Mouse (Mus musculus) embryonic fibroblast, embryonic 13.5 days (primary cell): ENCODE measurements around the gene Slc9a3r2. TPM values are rescaled to one million over a fixed set of nuclear protein-coding genes. Genes with fewer than 3 reads are reported as not detected.
A peak's percentile ranks its signal among the peaks of the same experiment; 100 is the strongest.

Experiments
- H3K27ac ChIP-seq: 2 replicates; pipeline ENCODE4 v1.5.1; 2012; ENCODE audit warnings: low read length, control low read depth, inconsistent platforms; ENCODE audit not compliant: insufficient read depth
- H3K4me1 ChIP-seq: 2 replicates; pipeline ENCODE4 v1.6.1; 2011; ENCODE audit warnings: low read length; ENCODE audit not compliant: control insufficient read depth, insufficient read depth
- H3K4me3 ChIP-seq: 2 replicates; pipeline ENCODE4 v1.5.1; 2011; ENCODE audit warnings: mild to moderate bottlenecking, control low read depth, low read length; ENCODE audit not compliant: insufficient read depth
- CTCF ChIP-seq: IDR thresholded peaks from 2 replicates; pipeline ENCODE4 v1.5.1; 2011; ENCODE audit warnings: mild to moderate bottlenecking, control low read depth, low read length, moderate library complexity, borderline replicate concordance; ENCODE audit not compliant: insufficient read depth
- POLR2A ChIP-seq: IDR thresholded peaks from 2 replicates; pipeline ENCODE4 v1.6.1; 2011; ENCODE audit warnings: low read depth, mild to moderate bottlenecking, control low read depth, low read length, moderate library complexity
- polyA plus RNA-seq: library from polyadenylated mRNA; stranded (reverse); fragments of >200 nt; gene quantifications from 2 replicates; pipeline ENCODE4 v1.2.4, GENCODE M21; 2011; ENCODE audit warnings: low read depth; ENCODE audit not compliant: missing spikeins, insufficient read length

Gene Slc9a3r2
- 24.2 and 25.9 TPM in 2 replicates for polyA plus RNA-seq

DNA sequence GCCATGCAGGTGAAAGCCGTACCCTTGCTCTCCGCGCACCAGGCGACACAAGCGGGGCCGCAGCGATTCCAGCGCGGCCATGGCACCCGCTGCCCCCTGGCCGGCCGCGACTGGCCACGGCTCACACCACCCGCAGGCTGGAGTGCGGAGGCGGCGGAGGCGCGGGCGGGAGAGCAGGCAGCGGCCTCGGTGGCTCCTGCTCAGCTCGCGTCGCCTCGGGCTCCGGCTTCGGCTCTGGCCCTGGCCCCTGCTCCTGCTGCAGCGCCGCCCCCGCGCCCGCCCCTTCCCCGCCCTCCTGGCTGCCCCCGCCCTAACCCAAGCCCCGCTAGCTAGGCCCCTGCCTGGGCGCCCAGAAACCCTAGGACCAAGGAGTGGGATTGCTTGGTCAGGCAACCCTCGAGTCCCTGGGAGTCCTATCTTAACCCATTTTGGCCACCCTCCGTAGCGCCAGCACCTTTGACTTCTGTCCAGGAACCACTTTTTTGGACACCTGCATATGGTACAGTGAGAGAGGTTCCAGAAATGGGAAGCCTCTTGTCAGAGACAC lies at the start of gene Slc9a3r2:
Gene Slc9a3r2, minus strand, starts transcription at position 258 of the 547 bp plus-strand sequence.
- TF ChIP-seq POLR2A (peak; percentile 75), CTCF (no peak)
- no peak within 1 kb of the TSS for H3K27ac ChIP-seq
- H3K4me1 ChIP-seq, result peaks cover 8% of the 10 kb centered on the region
- peak within 1 kb of the TSS; percentile 74 for H3K4me3 ChIP-seq

DNA sequence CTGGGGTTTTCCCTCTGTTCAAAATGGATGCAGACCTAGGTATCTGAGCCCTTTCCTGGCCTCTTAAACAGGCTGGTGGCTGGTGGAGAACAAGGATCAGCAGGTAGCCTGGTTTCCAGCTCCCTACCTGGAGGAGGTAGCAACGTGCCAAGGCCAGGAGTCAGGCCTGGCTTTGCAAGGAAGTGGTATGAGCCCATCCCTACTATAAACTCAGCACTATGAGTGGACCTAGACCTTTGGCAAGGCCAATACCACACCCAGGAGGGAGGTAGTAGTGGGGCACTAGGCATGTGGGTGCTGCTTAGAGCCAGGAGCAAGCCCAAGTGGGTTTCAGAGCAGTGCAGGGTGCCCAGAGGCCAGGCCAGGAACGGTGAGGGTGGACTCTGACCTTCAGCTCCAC lies 49.3 kb upstream of the Slc9a3r2 start:
- H3K27ac ChIP-seq, result no peak overlapping the region
- H3K4me1 ChIP-seq, result no peaks in the 10 kb centered on the region
- TF ChIP-seq CTCF (no peak), POLR2A (no peak)
- H3K4me3 ChIP-seq, result no peak overlapping the region

DNA sequence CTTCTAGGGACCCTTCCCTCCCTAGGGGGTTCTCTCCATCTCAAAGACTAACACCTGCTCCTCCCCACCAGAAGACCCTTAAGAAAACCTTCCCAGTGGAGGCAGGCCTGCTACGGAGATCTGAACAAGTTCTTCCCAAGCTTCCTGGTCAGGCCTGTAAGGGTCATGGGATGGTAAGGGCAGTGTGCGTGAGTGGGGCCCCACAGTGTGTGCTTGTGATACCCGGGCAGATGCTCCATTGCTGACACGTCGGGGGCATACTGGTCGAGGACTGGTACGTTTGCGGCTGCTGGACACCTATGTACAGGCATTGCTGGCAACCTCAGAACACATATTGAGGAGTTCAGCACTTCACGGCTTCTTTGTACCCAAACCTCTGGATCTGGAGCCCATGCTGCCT lies 48.6 kb upstream of the Slc9a3r2 start:
- no peaks in the 10 kb centered on the region for H3K4me1 ChIP-seq
- no peak overlapping the region for H3K27ac ChIP-seq
- TF ChIP-seq CTCF, result no peak
- TF ChIP-seq POLR2A, result no peak
- H3K4me3 ChIP-seq, result no peak overlapping the region

DNA sequence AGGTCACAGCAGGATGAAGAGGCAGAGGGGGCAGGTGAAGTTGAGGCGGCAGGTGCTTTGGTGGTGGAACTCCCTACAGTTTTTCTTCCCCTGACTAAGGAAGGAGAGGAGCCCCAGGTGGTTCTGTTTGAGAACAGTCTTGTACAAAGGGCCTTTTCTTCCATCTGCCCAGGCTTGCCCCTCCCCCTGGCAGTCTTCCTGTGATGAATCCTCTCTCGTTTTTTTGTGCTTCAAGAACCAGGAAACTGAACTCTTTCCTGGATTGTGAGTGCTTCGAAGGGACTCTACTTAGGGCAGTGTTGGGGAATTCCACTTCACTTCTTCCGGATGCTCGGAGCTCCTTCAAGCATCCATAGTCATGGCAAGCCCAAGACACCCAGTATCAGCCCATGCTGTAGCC lies 47.9 kb upstream of the Slc9a3r2 start:
- no peak overlapping the region for H3K27ac ChIP-seq
- no peak overlapping the region for H3K4me3 ChIP-seq
- H3K4me1 ChIP-seq, result no peaks in the 10 kb centered on the region
- TF ChIP-seq CTCF, result no peak
- no peak for TF ChIP-seq POLR2A

DNA sequence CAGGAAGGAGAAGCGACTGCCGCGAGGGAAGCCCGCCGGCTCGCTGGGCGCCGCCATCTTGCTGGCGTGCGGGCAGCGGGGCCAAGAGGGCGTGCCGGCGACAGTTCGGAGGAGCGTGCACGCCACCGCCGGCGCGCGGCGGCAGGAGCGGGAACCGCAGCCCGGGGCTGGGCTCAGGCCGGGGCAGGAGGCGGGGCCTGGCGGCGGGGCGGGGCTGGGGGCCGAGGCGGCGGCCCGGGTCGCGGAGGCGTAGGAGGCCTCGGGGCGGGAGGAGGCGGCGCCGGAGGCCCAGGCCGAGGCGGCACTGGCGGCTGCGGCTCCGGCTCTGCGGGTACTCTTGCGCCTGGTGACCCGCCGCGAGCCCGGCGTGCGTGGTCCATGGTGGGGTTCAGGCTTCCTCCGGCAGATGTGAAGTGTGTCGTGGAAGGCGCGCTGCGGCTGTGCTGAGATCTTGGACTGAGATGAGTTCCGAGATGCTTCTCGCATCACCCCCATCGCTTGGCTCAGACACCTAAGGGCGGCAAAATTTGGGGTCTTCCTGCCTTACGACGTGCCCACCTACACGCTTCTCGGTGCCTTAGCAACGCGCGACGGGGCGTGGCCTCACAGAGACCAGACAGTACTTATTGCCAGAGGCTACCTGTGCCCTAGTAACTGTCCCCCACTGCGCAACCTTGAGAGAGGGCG lies 46.0 kb upstream of the Slc9a3r2 start, which contains the start of the genes Gfer and Noxo1:
Gene Gfer, minus strand, starts transcription at position 146 of the 687 bp plus-strand sequence.
Gene Noxo1, plus strand, starts transcription at position 224 of the 687 bp plus-strand sequence.
- Histone ChIP-seq H3K4me3 (peak within 1 kb of the TSS; percentile 87), H3K27ac (peak within 1 kb of the TSS; percentile 70), H3K4me1 (no peaks in the 10 kb centered on the region)
- TF ChIP-seq CTCF (no peak), POLR2A (peak; percentile 61)

DNA sequence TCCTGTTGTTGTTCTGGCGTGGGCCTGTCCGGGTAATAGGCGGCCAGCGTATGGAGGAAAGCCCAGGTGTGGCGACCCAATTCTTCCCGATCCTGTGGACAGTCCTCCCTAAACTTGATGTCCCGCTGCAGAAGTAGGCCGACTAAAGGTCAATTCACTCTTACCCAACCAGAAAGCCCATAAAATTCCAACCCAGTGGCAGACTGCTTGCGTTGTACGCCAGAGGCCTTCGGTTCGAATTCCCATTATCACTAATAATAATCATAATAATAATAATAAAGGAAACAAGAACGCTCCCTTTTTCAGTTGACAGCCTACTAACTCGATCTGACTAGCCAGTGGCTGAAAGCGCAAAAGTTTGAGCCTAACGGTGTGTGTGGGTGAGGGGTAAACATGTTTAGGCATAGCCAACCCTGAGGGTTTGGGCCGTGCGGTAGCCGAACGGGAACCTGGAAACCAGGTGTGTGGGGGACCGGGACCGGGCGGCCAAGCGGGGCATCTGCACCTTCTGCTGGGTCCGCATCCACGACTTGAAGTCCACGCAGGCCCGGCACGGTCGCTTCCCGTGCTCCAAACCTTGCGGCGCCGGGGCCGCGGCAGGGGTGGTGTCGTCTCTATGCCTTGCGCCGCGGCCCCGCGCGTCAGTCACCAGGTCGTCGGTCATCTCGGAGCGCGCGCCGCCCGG lies 45.3 kb upstream of the Slc9a3r2 start:
- no peaks in the 10 kb centered on the region for H3K4me1 ChIP-seq
- peak overlapping the region; percentile 87 for H3K4me3 ChIP-seq
- peak overlapping the region; percentile 70 for H3K27ac ChIP-seq
- TF ChIP-seq POLR2A, result no peak
- no peak for TF ChIP-seq CTCF

DNA sequence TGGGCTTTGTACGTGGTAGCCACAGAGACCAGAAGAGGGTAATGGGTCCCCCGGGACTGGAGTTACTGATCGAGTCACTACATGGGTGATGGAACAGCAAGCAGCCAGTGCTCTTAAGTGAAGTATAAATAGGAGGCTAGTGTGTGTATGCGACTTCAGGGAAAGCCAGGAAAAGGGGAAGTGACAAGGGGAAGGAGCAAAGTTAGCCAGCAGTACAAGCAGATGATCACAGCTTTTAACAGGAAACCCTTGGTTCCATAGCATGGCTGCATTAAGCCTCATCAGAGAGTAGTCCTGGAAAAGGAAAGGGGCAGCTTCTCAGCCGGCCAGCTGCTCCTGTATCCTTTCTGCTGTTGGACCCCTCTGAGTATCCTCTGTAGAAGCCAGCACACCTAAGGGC lies 42.3 kb upstream of the Slc9a3r2 start:
- no peak overlapping the region for H3K27ac ChIP-seq
- TF ChIP-seq POLR2A, result 0 out of 2 replicates have a peak, but pooled peaks have one; percentile 11
- TF ChIP-seq CTCF, result no peak
- H3K4me3 ChIP-seq, result no peak overlapping the region
- no peaks in the 10 kb centered on the region for H3K4me1 ChIP-seq

DNA sequence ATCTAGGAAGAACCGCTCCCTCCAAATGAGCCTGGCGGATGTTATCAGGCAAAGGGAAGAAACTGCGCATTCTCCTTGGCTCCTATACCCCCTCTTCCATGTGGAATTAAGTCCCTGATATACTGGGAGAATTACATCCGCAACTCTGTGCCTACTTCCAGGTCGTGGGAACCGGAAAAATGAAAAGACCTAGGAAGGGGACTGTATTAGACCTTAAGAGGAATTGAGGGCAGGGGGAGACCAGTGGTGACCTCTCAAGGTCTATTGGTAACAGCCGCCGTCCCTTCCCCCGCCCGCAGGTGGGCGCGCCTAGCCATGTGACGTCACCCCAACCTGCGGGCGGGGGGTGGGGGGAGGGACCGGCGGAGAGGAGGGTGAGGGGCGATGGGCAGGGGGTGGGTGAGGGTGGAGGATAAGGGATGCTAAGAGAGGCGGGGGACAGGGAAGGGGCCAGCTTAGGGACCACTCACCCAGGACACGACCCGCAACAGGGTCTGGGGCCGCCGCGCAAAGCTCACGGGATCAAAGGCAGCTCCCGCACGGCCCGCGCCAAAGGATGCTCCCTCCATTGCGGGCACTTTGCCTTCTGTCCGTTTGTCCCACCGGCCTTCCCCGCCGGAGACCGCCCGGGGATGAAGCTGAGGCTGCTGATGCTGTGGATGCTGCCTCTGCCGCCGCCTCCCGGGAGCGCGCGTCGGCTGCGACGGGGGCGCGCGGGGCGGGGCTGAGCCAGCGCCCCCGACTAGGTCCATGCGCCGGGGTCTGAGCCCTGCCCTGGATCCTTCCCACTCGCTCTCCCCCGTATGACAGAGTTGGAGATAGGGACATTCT lies 39.3 kb upstream of the Slc9a3r2 start, which contains the start of gene Syngr3:
Gene Syngr3, minus strand, starts transcription at position 705 of the 831 bp plus-strand sequence.
- H3K27ac ChIP-seq, result no peak within 1 kb of the TSS
- no peaks in the 10 kb centered on the region for H3K4me1 ChIP-seq
- H3K4me3 ChIP-seq, result peak within 1 kb of the TSS; percentile 46
- TF ChIP-seq CTCF (no peak), POLR2A (no peak)

DNA sequence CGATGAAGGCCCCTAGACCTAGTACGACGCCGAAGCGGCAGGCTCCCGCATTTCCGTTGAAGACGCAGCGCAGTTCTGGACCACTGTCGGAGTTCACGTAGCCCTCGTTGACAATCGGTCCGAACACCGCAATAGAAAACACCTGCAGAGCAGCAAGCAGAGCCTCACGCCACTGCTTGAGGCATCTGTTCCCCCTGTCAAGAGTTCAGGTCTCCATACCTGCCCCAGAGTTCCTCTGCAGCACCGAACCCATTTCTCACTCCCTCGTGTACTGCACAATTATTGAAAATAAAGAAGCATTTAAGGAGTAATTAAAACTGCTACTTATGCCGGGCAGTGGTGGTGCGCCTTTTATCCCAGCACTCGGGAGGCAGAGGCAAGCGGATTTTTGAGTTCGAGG lies 37.5 kb upstream of the Slc9a3r2 start:
- H3K27ac ChIP-seq, result no peak overlapping the region
- peak overlapping the region; percentile 18; the same call in 1 of the 2 replicates for H3K4me3 ChIP-seq
- H3K4me1 ChIP-seq, result no peaks in the 10 kb centered on the region
- no peak for TF ChIP-seq CTCF
- no peak for TF ChIP-seq POLR2A
